Mouse (Mus musculus): Measurements from ENCODE around the gene Orm2.

Gene Orm2

GRCm38 (mm10) chr4:63382676-63383369 lies 20.6 kb downstream of the Orm2 start:
- no peak for DNase-seq (ENCODE audit: low spot score)

DNA sequence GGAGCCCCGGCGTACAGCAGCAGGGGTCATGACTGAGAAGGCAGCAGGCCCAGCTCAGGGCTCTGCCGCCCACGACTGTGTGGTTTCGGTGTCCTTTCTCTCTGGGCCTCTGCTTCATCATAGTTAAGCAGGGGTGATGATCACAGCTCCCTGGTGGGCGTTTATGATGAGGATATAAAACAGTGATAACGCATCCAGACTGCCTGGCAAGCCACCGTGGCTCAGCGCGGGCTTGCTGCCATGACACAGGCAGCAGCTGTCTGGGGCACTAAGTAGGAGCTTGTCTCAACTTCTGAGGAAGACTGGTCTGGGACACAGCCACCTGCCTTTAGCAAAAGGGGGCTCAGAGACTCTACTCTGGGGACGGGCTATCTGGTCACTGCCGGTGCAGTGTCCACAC lies 21.2 kb downstream of the Orm2 start:
- DNase-seq (ENCODE audit: low spot score), result no peak

- DNase-seq (ENCODE audit: low spot score), result no peak
Measured at GRCm38 (mm10) chr4:63384262-63384661, 22.0 kb downstream of the Orm2 start.

- no peak for DNase-seq (ENCODE audit: low spot score)
Measured at GRCm38 (mm10) chr4:63385253-63385652, 23.0 kb downstream of the Orm2 start.

DNA sequence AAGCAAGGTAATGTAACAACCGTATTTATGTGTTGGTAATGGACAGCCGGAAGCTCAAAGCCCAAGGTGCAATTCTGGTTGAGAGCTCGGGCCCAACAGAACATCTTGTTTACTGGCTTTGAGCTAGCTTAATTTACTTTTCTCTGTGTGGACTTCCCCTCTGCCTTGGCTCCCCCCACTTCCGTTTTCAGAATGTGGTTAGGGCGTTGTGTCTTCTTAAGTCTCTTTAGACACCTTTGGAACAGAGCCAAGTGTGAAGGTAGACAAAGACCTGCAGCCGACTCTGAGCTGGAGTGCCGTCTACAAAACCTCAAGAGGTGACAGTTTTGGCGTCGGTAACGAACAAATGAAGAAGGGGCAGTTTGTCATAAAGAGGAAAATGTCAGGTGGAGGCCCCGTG lies 23.5 kb downstream of the Orm2 start:
- no peak for DNase-seq (ENCODE audit: low spot score)

DNA sequence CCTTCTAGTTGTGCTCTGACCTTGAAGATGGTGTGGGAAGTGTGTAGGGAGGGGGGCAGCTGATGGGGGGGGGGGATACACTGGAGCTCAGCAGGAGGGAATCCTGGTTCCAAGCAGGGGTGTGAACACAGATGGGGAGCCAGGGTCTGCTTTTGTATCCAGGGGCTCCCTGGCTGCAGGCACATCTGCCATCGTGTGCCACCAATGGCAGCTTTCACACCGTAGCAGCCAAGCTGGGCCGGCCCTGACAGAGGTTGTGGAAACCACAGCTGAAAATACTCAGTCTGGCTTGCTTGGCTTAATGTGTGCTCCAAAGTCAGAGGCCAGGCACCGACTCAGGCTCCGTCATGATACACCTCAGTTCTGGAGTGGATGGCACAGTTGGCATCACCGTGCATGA lies 25.8 kb downstream of the Orm2 start:
- no peak for DNase-seq (ENCODE audit: low spot score)

- peak; percentile 72 for DNase-seq (ENCODE audit: low spot score)
Measured at GRCm38 (mm10) chr4:63389121-63389886, 27.1 kb downstream of the Orm2 start.

- DNase-seq (ENCODE audit: low spot score), result no peak
Measured at GRCm38 (mm10) chr4:63389887-63390528, 27.8 kb downstream of the Orm2 start.

DNA sequence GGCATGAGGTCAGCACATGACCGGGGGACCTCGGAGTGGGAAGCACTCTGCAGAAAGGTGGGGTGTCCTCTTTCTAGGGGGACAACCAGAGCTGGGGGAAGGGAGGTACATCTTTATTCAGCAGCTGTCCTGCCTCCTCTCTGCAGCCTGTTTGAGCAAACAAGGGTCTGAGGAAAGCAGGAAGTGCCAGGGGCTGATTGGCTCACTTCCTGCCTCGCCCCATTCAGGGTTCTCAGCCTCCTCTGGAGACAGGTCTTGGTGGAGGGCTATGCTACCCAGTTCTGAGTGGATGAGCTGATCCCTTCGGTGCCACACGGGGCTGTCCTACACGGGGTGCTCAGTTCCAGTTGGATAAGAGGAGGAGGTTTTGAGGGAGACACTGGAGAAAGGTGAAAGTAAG lies 29.1 kb downstream of the Orm2 start:
- no peak for DNase-seq (ENCODE audit: low spot score)

DNA sequence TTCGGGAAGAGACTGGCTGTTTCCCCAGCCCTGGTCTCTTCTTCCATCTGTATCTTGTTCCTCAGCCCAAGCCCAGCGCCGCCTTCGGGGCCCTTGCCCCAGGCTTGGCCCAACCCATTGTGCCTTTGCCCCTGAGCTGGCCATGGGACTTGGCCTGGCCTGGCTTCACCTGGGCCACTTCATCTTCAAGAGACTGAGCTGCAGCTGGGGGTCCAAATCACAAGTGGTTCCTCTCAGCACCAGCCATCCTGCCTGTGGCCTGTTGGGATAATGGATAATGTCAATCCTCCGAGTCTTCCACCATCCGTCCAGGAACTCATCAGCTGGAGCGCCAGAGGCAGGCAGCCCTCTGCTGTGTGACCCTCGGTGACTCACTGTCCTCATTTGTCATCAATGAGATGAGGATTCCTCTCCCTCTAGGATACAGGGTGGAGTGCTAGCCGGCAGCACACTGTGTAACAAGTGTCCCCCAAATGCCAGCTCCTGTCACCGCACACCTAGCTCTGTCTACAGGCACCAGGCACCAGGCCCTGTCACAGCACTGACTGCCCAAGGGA lies 35.8 kb downstream of the Orm2 start:
- DNase-seq (ENCODE audit: low spot score), result no peak

DNA sequence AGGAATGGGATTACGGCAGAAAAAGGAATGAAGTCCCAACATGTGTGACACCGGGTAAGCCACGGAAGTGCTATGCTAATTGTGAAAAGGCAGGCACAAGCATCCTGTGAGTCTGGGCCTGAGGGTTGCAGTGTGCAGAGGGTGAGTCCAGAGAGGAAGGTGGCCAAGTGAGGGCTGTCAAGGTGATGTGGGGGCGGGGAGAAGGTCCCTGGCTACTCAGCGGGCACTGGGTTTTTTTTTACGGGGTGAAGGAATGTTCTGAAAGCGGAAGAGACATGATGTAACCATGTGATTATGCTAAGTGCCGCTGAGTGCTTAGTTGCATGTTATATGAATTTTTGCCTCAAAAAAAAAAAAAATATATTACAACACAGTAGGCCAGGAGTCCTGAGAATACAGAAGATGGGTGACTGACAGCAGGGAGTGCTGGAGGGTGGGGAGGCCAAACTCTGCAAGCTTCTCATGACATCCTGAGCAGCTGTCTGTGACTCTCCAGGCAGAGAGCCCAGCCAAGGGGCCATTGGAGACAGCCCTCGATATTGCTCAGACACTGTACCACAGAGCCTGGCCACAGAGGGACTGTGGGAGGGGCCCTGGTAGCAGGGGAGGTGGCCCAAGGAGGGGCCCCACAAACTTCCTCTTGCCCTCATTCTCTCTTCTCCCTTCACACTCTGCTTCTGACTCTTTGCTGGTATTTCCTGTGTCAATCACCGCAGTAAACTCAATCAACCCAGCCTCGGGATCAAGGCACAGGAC lies 36.8 kb downstream of the Orm2 start:
- no peak for DNase-seq (ENCODE audit: low spot score)

DNA sequence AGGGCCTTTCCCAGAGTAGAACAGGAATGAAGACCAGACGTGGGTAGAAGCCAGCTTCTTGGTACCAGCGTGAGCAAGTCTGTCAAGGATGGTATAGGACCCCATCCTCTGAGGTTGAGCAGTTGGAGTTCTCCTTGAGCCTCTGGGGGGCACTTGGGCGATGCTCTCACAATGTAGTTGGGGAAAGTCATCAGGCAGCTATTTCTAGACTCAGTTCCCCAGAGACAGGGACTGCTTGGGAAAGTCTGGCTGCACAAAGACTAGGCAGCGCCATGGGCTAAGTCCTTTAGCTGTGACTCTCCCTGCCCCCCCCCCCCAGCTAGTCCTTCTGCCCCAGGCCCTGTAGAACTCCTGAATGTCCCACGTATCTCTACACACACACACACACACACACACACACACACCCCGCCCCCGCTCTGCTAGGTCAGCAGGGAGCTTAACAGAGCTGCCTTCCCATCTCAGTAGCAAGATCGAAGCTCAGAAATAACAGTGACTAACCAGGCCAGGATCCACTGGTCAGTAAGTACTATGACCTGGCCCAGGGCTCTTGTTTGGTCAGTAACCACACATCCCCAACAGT lies 37.5 kb downstream of the Orm2 start:
- DNase-seq (ENCODE audit: low spot score), result no peak

GRCm38 (mm10) chr4:63400541-63401306 lies 38.5 kb downstream of the Orm2 start:
- no peak for DNase-seq (ENCODE audit: low spot score)

- no peak for DNase-seq (ENCODE audit: low spot score)
Measured at GRCm38 (mm10) chr4:63401620-63402019, 39.4 kb downstream of the Orm2 start.

DNA sequence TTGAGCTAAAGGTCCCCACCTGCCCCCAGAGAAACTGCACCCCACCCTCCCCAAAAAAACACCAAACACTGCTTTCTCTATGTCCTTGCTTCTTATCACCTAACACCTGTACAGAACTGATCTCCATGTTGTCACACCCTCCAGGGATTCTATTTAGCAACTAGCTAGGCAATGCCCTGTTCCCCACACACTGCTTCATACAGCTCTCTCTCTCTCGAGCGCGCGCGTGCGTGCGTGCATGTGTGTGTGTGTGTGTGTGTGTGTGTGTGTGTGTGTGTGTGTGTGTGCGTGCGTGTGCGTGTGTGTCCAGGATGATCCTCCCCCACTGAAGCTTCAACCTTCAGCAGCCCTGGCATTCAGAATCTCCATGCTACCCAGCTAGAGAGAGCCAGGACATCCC lies 39.8 kb downstream of the Orm2 start:
- DNase-seq (ENCODE audit: low spot score), result no peak

DNA sequence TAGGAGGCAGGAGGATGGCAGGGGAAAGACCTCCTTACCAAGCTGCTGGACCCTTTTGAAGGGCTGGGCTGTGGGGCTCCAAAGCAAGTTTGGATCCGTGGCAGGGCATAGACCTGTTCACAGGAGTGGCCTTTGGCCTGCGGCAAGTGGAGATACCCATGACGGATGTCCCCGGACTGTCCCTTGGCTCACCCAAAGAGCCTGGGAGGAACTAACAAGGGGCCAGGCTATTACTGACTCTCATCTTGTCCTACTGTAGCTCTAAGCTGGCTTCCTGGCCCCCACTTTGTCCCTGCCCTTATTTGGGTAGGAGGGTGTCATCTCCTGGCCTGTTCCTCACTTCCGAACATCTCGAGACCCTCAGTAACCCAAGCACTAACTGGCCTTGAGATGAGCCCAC lies 40.3 kb downstream of the Orm2 start:
- DNase-seq (ENCODE audit: low spot score), result no peak

DNA sequence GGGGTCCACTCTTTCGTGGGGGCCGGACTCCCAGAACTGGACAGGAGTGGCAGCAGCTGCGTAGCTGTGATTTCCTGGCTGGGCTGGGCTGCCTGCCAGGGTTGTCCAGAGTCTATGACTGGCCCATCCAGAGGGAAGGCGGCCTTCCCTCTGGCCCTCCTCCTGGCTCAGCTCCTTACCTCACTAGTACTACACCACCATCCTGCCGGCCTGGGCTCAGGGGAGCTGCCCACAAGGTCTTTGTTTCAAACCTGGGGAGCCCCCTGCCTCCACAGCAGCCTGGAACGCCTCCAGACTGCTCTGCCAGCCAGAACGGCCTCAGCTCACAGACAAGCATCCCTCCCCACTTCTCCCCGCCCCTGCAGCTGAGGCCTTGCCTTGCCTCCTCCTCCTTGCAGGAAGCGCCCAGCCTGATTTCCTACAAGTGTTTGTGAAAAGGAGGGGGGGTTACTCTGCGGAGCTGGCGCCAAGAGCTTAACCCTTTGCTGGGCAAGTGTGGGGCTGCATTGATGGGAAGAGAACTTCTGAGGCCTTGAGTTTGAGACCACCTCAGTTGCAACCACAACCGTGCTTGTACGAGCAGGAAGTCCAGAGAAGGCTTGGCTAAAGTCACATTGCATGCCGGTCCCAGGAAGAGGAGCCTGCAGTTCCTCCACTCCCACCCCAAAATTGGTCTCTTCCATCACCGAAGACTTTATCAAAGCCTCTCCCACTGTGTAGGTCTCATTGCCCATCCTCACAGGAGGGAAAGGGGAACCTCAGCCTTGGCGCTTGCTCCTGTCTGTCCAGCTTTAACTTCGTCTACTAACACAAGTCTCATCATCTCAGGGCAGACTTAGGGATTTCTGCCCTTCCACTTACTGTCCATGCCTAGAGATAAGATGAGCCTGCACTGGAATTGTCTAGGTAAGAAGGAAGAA lies 41.1 kb downstream of the Orm2 start, which contains the start of gene Akna:
TSS of gene Akna (minus strand) at position 315 of the 920 bp plus-strand sequence.
- DNase-seq (ENCODE audit: low spot score), result peak; percentile 68

GRCm38 (mm10) chr4:63404205-63404604 lies 42.0 kb downstream of the Orm2 start:
- DNase-seq (ENCODE audit: low spot score), result no peak

GRCm38 (mm10) chr4:63405051-63405450 lies 42.8 kb downstream of the Orm2 start:
- DNase-seq (ENCODE audit: low spot score), result no peak

DNA sequence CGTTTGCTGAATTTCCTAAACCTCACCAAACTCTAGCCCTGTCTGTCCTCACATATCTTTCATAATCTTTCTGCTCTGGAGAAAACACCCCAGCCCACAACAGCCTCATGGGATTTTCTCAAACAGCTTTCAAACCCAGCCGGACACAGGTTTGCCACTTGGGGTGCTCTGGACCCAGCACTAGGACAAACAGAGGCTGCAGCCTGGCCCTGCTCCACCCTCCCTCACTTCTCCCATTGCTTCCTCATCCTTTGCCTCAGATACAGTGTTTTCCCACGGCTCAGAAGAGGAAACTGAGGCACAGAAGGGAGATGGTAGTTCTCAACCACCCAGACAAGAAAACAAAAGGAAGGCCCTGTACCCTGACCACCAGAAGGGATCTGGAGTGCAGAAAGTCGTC lies 43.4 kb downstream of the Orm2 start:
- no peak for DNase-seq (ENCODE audit: low spot score)

Measured in retina, embryonic 14.5 days (tissue).